Mouse (Mus musculus): ENCODE data around the gene Nck2. TPM values are rescaled to one million over a fixed set of nuclear protein-coding genes. Genes with fewer than 3 reads are reported as not detected.

Nck2 gene
- polyA plus RNA-seq, 1 experiment from 2014 or later, result 36.3 TPM

- 22% methylated on average over 9 of the region's 9 CpGs for WGBS
- H3K27me3 ChIP-seq (ENCODE audit: control insufficient read depth, insufficient read depth, low read length), result no peaks in the 10 kb centered on the region
- H3K9ac ChIP-seq (ENCODE audit: low read length), result peak overlapping the region; percentile 35; the same call in 1 of the 2 replicates
- no peaks in the 10 kb centered on the region for H3K36me3 ChIP-seq (ENCODE audit: control insufficient read depth, insufficient read depth, low read length)
- no peaks in the 10 kb centered on the region for H3K4me1 ChIP-seq (ENCODE audit: control insufficient read depth, insufficient read depth, low read length)
- H3K27ac ChIP-seq (ENCODE audit: low read length), result peak overlapping the region; percentile 71
- no peaks in the 10 kb centered on the region for H3K9me3 ChIP-seq (replicated peaks; ENCODE audit: control insufficient read depth, low read length)
- no peak overlapping the region for H3K4me3 ChIP-seq (replicated peaks; ENCODE audit: low read length)
- H3K4me2 ChIP-seq (ENCODE audit: low read depth, low read length), result peak overlapping the region; percentile 19; the same call in 1 of the 2 replicates
- peak; percentile 60; the same call in 1 of the 2 replicates for ATAC-seq (ENCODE audit: insufficient read depth, low FRiP score)
Measured at GRCm38 (mm10) chr1:43404693-43405678, 39.4 kb upstream of the Nck2 start.

GRCm38 (mm10) chr1:43409019-43409418 lies 35.4 kb upstream of the Nck2 start:
- no peaks in the 10 kb centered on the region for H3K27me3 ChIP-seq (ENCODE audit: control insufficient read depth, insufficient read depth, low read length)
- H3K4me2 ChIP-seq (ENCODE audit: low read depth, low read length), result no peak overlapping the region
- WGBS, result 59% methylated on average over 4 of the region's 4 CpGs
- no peaks in the 10 kb centered on the region for H3K36me3 ChIP-seq (ENCODE audit: control insufficient read depth, insufficient read depth, low read length)
- H3K9ac ChIP-seq (ENCODE audit: low read length), result no peak overlapping the region
- ATAC-seq (ENCODE audit: insufficient read depth, low FRiP score), result no peak
- H3K4me1 ChIP-seq (ENCODE audit: control insufficient read depth, insufficient read depth, low read length), result no peaks in the 10 kb centered on the region
- no peaks in the 10 kb centered on the region for H3K9me3 ChIP-seq (replicated peaks; ENCODE audit: control insufficient read depth, low read length)
- no peak overlapping the region for H3K4me3 ChIP-seq (replicated peaks; ENCODE audit: low read length)
- no peak overlapping the region for H3K27ac ChIP-seq (ENCODE audit: low read length)

GRCm38 (mm10) chr1:43412825-43413224 lies 31.6 kb upstream of the Nck2 start:
- H3K27me3 ChIP-seq (ENCODE audit: control insufficient read depth, insufficient read depth, low read length), result no peaks in the 10 kb centered on the region
- H3K4me1 ChIP-seq (ENCODE audit: control insufficient read depth, insufficient read depth, low read length), result 0 out of 2 replicates have a peak, but pooled peaks cover 2% of the 10 kb centered on the region
- no peak overlapping the region for H3K27ac ChIP-seq (ENCODE audit: low read length)
- H3K36me3 ChIP-seq (ENCODE audit: control insufficient read depth, insufficient read depth, low read length), result no peaks in the 10 kb centered on the region
- H3K4me3 ChIP-seq (replicated peaks; ENCODE audit: low read length), result no peak overlapping the region
- H3K4me2 ChIP-seq (ENCODE audit: low read depth, low read length), result no peak overlapping the region
- no peak for ATAC-seq (ENCODE audit: insufficient read depth, low FRiP score)
- H3K9me3 ChIP-seq (replicated peaks; ENCODE audit: control insufficient read depth, low read length), result no peaks in the 10 kb centered on the region
- WGBS, result 79% methylated on average over 3 of the region's 3 CpGs
- H3K9ac ChIP-seq (ENCODE audit: low read length), result no peak overlapping the region

GRCm38 (mm10) chr1:43413298-43413697 lies 31.1 kb upstream of the Nck2 start:
- no peaks in the 10 kb centered on the region for H3K27me3 ChIP-seq (ENCODE audit: control insufficient read depth, insufficient read depth, low read length)
- WGBS, result 56% methylated on average over 3 of the region's 3 CpGs
- ATAC-seq (ENCODE audit: insufficient read depth, low FRiP score), result no peak
- H3K9me3 ChIP-seq (replicated peaks; ENCODE audit: control insufficient read depth, low read length), result no peaks in the 10 kb centered on the region
- H3K4me1 ChIP-seq (ENCODE audit: control insufficient read depth, insufficient read depth, low read length), result 0 out of 2 replicates have a peak, but pooled peaks cover 2% of the 10 kb centered on the region
- H3K36me3 ChIP-seq (ENCODE audit: control insufficient read depth, insufficient read depth, low read length), result no peaks in the 10 kb centered on the region
- H3K4me2 ChIP-seq (ENCODE audit: low read depth, low read length), result no peak overlapping the region
- no peak overlapping the region for H3K4me3 ChIP-seq (replicated peaks; ENCODE audit: low read length)
- no peak overlapping the region for H3K9ac ChIP-seq (ENCODE audit: low read length)
- no peak overlapping the region for H3K27ac ChIP-seq (ENCODE audit: low read length)

GRCm38 (mm10) chr1:43413749-43414148 lies 30.6 kb upstream of the Nck2 start:
- no peaks in the 10 kb centered on the region for H3K27me3 ChIP-seq (ENCODE audit: control insufficient read depth, insufficient read depth, low read length)
- 0 out of 2 replicates have a peak, but pooled peaks cover 2% of the 10 kb centered on the region for H3K4me1 ChIP-seq (ENCODE audit: control insufficient read depth, insufficient read depth, low read length)
- no peak overlapping the region for H3K9ac ChIP-seq (ENCODE audit: low read length)
- no peaks in the 10 kb centered on the region for H3K36me3 ChIP-seq (ENCODE audit: control insufficient read depth, insufficient read depth, low read length)
- H3K9me3 ChIP-seq (replicated peaks; ENCODE audit: control insufficient read depth, low read length), result no peaks in the 10 kb centered on the region
- H3K27ac ChIP-seq (ENCODE audit: low read length), result no peak overlapping the region
- WGBS, result 63% methylated on average over 4 of the region's 4 CpGs
- no peak overlapping the region for H3K4me2 ChIP-seq (ENCODE audit: low read depth, low read length)
- H3K4me3 ChIP-seq (replicated peaks; ENCODE audit: low read length), result no peak overlapping the region
- no peak for ATAC-seq (ENCODE audit: insufficient read depth, low FRiP score)

- H3K27me3 ChIP-seq (ENCODE audit: control insufficient read depth, insufficient read depth, low read length), result no peaks in the 10 kb centered on the region
- ATAC-seq (ENCODE audit: insufficient read depth, low FRiP score), result peak; percentile 69; the same call in 1 of the 2 replicates
- H3K27ac ChIP-seq (ENCODE audit: low read length), result no peak overlapping the region
- 0 out of 2 replicates have a peak, but pooled peaks cover 2% of the 10 kb centered on the region for H3K4me1 ChIP-seq (ENCODE audit: control insufficient read depth, insufficient read depth, low read length)
- no peaks in the 10 kb centered on the region for H3K9me3 ChIP-seq (replicated peaks; ENCODE audit: control insufficient read depth, low read length)
- H3K9ac ChIP-seq (ENCODE audit: low read length), result no peak overlapping the region
- H3K36me3 ChIP-seq (ENCODE audit: control insufficient read depth, insufficient read depth, low read length), result no peaks in the 10 kb centered on the region
- no peak overlapping the region for H3K4me2 ChIP-seq (ENCODE audit: low read depth, low read length)
- no peak overlapping the region for H3K4me3 ChIP-seq (replicated peaks; ENCODE audit: low read length)
Measured at GRCm38 (mm10) chr1:43414228-43414627, 30.2 kb upstream of the Nck2 start.

- Histone ChIP-seq H3K27ac (ENCODE audit: low read length) (no peak overlapping the region), H3K27me3 (ENCODE audit: control insufficient read depth, insufficient read depth, low read length) (no peaks in the 10 kb centered on the region), H3K4me3 (replicated peaks; ENCODE audit: low read length) (no peak overlapping the region), H3K4me2 (ENCODE audit: low read depth, low read length) (no peak overlapping the region), H3K9me3 (replicated peaks; ENCODE audit: control insufficient read depth, low read length) (no peaks in the 10 kb centered on the region), H3K4me1 (ENCODE audit: control insufficient read depth, insufficient read depth, low read length) (0 out of 2 replicates have a peak, but pooled peaks cover 2% of the 10 kb centered on the region), H3K36me3 (ENCODE audit: control insufficient read depth, insufficient read depth, low read length) (no peaks in the 10 kb centered on the region), H3K9ac (ENCODE audit: low read length) (no peak overlapping the region)
- ATAC-seq (ENCODE audit: insufficient read depth, low FRiP score), result no peak
Measured at GRCm38 (mm10) chr1:43414971-43415370, 29.4 kb upstream of the Nck2 start.

- WGBS, result 63% methylated on average over 4 of the region's 4 CpGs
- Histone ChIP-seq H3K36me3 (ENCODE audit: control insufficient read depth, insufficient read depth, low read length) (no peaks in the 10 kb centered on the region), H3K4me3 (replicated peaks; ENCODE audit: low read length) (no peak overlapping the region), H3K4me1 (ENCODE audit: control insufficient read depth, insufficient read depth, low read length) (no peaks in the 10 kb centered on the region), H3K27ac (ENCODE audit: low read length) (no peak overlapping the region), H3K9ac (ENCODE audit: low read length) (no peak overlapping the region), H3K27me3 (ENCODE audit: control insufficient read depth, insufficient read depth, low read length) (no peaks in the 10 kb centered on the region), H3K4me2 (ENCODE audit: low read depth, low read length) (no peak overlapping the region), H3K9me3 (replicated peaks; ENCODE audit: control insufficient read depth, low read length) (no peaks in the 10 kb centered on the region)
- ATAC-seq (ENCODE audit: insufficient read depth, low FRiP score), result peak; percentile 62; the same call in 1 of the 2 replicates
Measured at GRCm38 (mm10) chr1:43422969-43423748, 21.2 kb upstream of the Nck2 start.

GRCm38 (mm10) chr1:43426526-43426925 lies 17.9 kb upstream of the Nck2 start:
- Histone ChIP-seq H3K4me2 (ENCODE audit: low read depth, low read length) (no peak overlapping the region), H3K4me3 (replicated peaks; ENCODE audit: low read length) (no peak overlapping the region), H3K27me3 (ENCODE audit: control insufficient read depth, insufficient read depth, low read length) (no peaks in the 10 kb centered on the region), H3K27ac (ENCODE audit: low read length) (no peak overlapping the region), H3K9me3 (replicated peaks; ENCODE audit: control insufficient read depth, low read length) (no peaks in the 10 kb centered on the region), H3K4me1 (ENCODE audit: control insufficient read depth, insufficient read depth, low read length) (no peaks in the 10 kb centered on the region), H3K36me3 (ENCODE audit: control insufficient read depth, insufficient read depth, low read length) (no peaks in the 10 kb centered on the region), H3K9ac (ENCODE audit: low read length) (no peak overlapping the region)
- WGBS, result 43% methylated on average over 4 of the region's 4 CpGs
- ATAC-seq (ENCODE audit: insufficient read depth, low FRiP score), result no peak
